Mouse (Mus musculus) MEL (cell line): Measurements from ENCODE around the gene Stn1.

Experiments used
- CHD1 ChIP-seq: IDR thresholded peaks from 2 replicates; pipeline ENCODE4 v1.6.1; 2012; ENCODE audit warnings: low read depth, mild to moderate bottlenecking, inconsistent platforms, low read length, improper control_type of control experiment
- CTCF ChIP-seq, 3 experiments: IDR thresholded peaks in 2 of 3; conservative IDR thresholded peaks in 1 of 3; 2 replicates each; pipeline ENCODE4 v1.5.1; 2011 to 2012; ENCODE audit warnings: low read length in 3 of 3, low read depth in 2 of 3, mild to moderate bottlenecking in 2 of 3, improper control_type of control experiment in 1 of 3, inconsistent platforms in 1 of 3, mixed read lengths in 1 of 3, moderate library complexity in 1 of 3; ENCODE audit not compliant: control insufficient read depth in 1 of 3, insufficient read depth in 1 of 3, poor library complexity in 1 of 3, severe bottlenecking in 1 of 3
- E2F4 ChIP-seq: IDR thresholded peaks from 2 replicates; pipeline ENCODE4 v1.6.1; 2011; ENCODE audit warnings: low read depth, low read length, improper control_type of control experiment, borderline replicate concordance
- EP300 ChIP-seq, 2 experiments: IDR thresholded peaks; 2 replicates each; pipeline ENCODE4 v1.6.1; 2011; ENCODE audit warnings: improper control_type of control experiment in 2 of 2, low read length in 2 of 2, low read depth in 1 of 2, mild to moderate bottlenecking in 1 of 2
- HCFC1 ChIP-seq: IDR thresholded peaks from 2 replicates; pipeline ENCODE4 v1.6.1; 2012; ENCODE audit warnings: low read depth, mild to moderate bottlenecking, inconsistent platforms, low read length, improper control_type of control experiment, moderate library complexity
- MAX ChIP-seq: IDR thresholded peaks from 2 replicates; pipeline ENCODE4 v1.6.1; 2011; ENCODE audit warnings: low read length, improper control_type of control experiment
- NRF1 ChIP-seq: IDR thresholded peaks from 2 replicates; pipeline ENCODE4 v1.6.1; 2014; ENCODE audit warnings: low read depth, mild to moderate bottlenecking, inconsistent platforms, low read length, improper control_type of control experiment, moderate library complexity; ENCODE audit not compliant: poor library complexity, insufficient read depth, severe bottlenecking
- POLR2A ChIP-seq, 2 experiments: IDR thresholded peaks; 2 replicates each; pipeline ENCODE4 v1.6.1; 2011 to 2012; ENCODE audit warnings: low read length in 2 of 2, mild to moderate bottlenecking in 2 of 2, control low read depth in 1 of 2, improper control_type of control experiment in 1 of 2, low read depth in 1 of 2, moderate library complexity in 1 of 2; ENCODE audit not compliant: control insufficient read depth in 1 of 2, insufficient read depth in 1 of 2, poor library complexity in 1 of 2
- POLR2AphosphoS2 ChIP-seq: IDR thresholded peaks from 2 replicates; pipeline ENCODE4 v1.6.1; 2011; ENCODE audit warnings: low read length, improper control_type of control experiment
- SIN3A ChIP-seq: IDR thresholded peaks from 2 replicates; pipeline ENCODE4 v1.6.1; 2012; ENCODE audit warnings: low read length, improper control_type of control experiment, inconsistent platforms
- SMC3 ChIP-seq: IDR thresholded peaks from 2 replicates; pipeline ENCODE4 v1.6.1; 2011; ENCODE audit warnings: low read depth, low read length, improper control_type of control experiment

DNA sequence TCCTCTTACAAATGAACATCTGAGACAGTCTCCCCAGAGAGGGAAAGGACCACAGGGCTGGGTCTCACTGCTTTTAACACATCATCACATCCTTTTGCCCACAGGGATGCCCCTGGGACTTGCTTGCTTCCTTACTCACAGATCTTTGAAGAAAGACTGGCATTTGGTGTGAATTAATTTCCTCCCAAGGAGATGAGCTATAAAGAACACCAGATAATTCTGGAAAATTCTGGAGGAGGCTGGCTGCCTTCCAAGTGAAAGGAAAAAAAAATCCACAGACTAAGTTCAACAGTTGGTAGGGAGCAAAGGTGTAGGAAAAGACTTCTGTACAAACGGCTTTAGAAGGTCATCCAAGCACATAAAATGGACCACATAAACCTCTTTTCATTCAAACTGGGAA lies 3.2 kb downstream of the Stn1 start:
- TF ChIP-seq CTCF (IDR thresholded peaks at IDR 0.05 in 2 of 3, conservative IDR thresholded peaks at IDR 0.05 in 1 of 3; ENCODE audit: control insufficient read depth in 1 of 3, insufficient read depth in 1 of 3, low read depth in 2 of 3, low read length in 3 of 3, poor library complexity in 1 of 3, severe bottlenecking in 1 of 3) (no peak), HCFC1 (no peak), POLR2A (IDR thresholded peaks at IDR 0.05; ENCODE audit: control insufficient read depth in 1 of 2, insufficient read depth in 1 of 2, low read depth in 1 of 2, low read length in 2 of 2, poor library complexity in 1 of 2) (no peak), SMC3 (no peak), MAX (no peak), POLR2AphosphoS2 (no peak), EP300 (IDR thresholded peaks at IDR 0.05; ENCODE audit: low read depth in 1 of 2, low read length in 2 of 2) (no peak), E2F4 (no peak), NRF1 (no peak), CHD1 (no peak), SIN3A (no peak)
